20 mouse cellular contexts compared by ENCODE assay signal in genomic region chr7:70047415-70047753, GRCm38 (mm10).
A peak's percentile ranks its signal among the peaks of the same experiment; 100 is the strongest.
DNase-seq lines count a peak whose midpoint lies in the region; ATAC-seq and TF ChIP-seq lines count a peak whose summit lies in the region.
"Had no signal": no experiment of that assay in that cellular context is flagged by ENCODE, and none has a peak within 500 bp of the region (broad histone marks: within the 10 kb centered on the region; RNA-seq: fewer than 3 reads in every experiment).

No protein-coding gene starts in this region.

- H3K27me3 ChIP-seq in forebrain, embryonic 16.5 days (replicated peaks; ENCODE audit: control insufficient read depth, insufficient read depth, low read length) = no peaks in the 10 kb centered on the region
- H3K27me3 ChIP-seq in forebrain, embryonic 13.5 days = no peaks in the 10 kb centered on the region
- no peaks in the 10 kb centered on the region for H3K27me3 ChIP-seq in hindbrain, embryonic 14.5 days (ENCODE audit: control insufficient read depth, insufficient read depth, low read length)
- no peaks in the 10 kb centered on the region for H3K27me3 ChIP-seq in hindbrain, embryonic 12.5 days
- no peaks in the 10 kb centered on the region for H3K27me3 ChIP-seq in midbrain, postnatal 0 days (ENCODE audit: insufficient read depth, low read length)
- no peaks in the 10 kb centered on the region for H3K27me3 ChIP-seq in midbrain, embryonic 10.5 days (ENCODE audit: low read depth, poor library complexity, severe bottlenecking)
- H3K27me3 ChIP-seq: embryonic facial prominence, embryonic 12.5 days; embryonic facial prominence, embryonic 15.5 days; forebrain, embryonic 12.5 days had no signal

- H3K4me1 ChIP-seq in forebrain, embryonic 16.5 days (replicated peaks; ENCODE audit: control insufficient read depth, insufficient read depth, low read length) = peaks cover 4% of the 10 kb centered on the region; the same call in 1 of the 2 replicates
- peaks cover 7% of the 10 kb centered on the region; the same call in 1 of the 2 replicates for H3K4me1 ChIP-seq in forebrain, embryonic 13.5 days
- H3K4me1 ChIP-seq in hindbrain, embryonic 14.5 days (replicated peaks; ENCODE audit: control insufficient read depth, insufficient read depth, low read length) = no peaks in the 10 kb centered on the region
- H3K4me1 ChIP-seq in hindbrain, embryonic 12.5 days = no peaks in the 10 kb centered on the region
- no peaks in the 10 kb centered on the region for H3K4me1 ChIP-seq in midbrain, postnatal 0 days (ENCODE audit: insufficient read depth, low read length)
- peaks cover 10% of the 10 kb centered on the region for H3K4me1 ChIP-seq in midbrain, embryonic 10.5 days
- H3K4me1 ChIP-seq: embryonic facial prominence, embryonic 12.5 days; embryonic facial prominence, embryonic 15.5 days; forebrain, embryonic 12.5 days had no signal

- no peak overlapping the region for H3K4me2 ChIP-seq in forebrain, embryonic 16.5 days (ENCODE audit: low read length)
- H3K4me2 ChIP-seq in forebrain, embryonic 13.5 days = no peak overlapping the region
- no peak overlapping the region for H3K4me2 ChIP-seq in hindbrain, embryonic 14.5 days (replicated peaks)
- H3K4me2 ChIP-seq in hindbrain, embryonic 12.5 days (replicated peaks) = no peak overlapping the region
- H3K4me2 ChIP-seq in midbrain, postnatal 0 days (ENCODE audit: low read depth, low read length, poor library complexity, severe bottlenecking) = no peak overlapping the region
- H3K4me2 ChIP-seq: embryonic facial prominence, embryonic 12.5 days; embryonic facial prominence, embryonic 15.5 days; forebrain, embryonic 12.5 days; heart, embryonic 11.5 days had no signal

- TF ChIP-seq CTCF in midbrain, postnatal 0 days (IDR thresholded peaks at IDR 0.05) = no peak

- no peak overlapping the region for H3K9ac ChIP-seq in forebrain, embryonic 16.5 days (replicated peaks; ENCODE audit: low read depth, low read length)
- H3K9ac ChIP-seq in forebrain, embryonic 13.5 days = no peak overlapping the region
- no peak overlapping the region for H3K9ac ChIP-seq in hindbrain, embryonic 14.5 days
- no peak overlapping the region for H3K9ac ChIP-seq in hindbrain, embryonic 12.5 days
- H3K9ac ChIP-seq in midbrain, postnatal 0 days (replicated peaks; ENCODE audit: low read length, poor library complexity, severe bottlenecking) = no peak overlapping the region
- H3K9ac ChIP-seq: embryonic facial prominence, embryonic 12.5 days; embryonic facial prominence, embryonic 15.5 days; forebrain, embryonic 12.5 days had no signal

- H3K27ac ChIP-seq in forebrain, embryonic 16.5 days (ENCODE audit: low read length) = no peak overlapping the region
- no peak overlapping the region for H3K27ac ChIP-seq in forebrain, embryonic 13.5 days
- H3K27ac ChIP-seq in hindbrain, embryonic 14.5 days = 0 out of 2 replicates have a peak overlapping the region, but pooled peaks have one; percentile 26
- no peak overlapping the region for H3K27ac ChIP-seq in hindbrain, embryonic 12.5 days
- no peak overlapping the region for H3K27ac ChIP-seq in midbrain, postnatal 0 days (ENCODE audit: low read depth, low read length)
- no peak overlapping the region for H3K27ac ChIP-seq in midbrain, embryonic 10.5 days (replicated peaks)
- H3K27ac ChIP-seq: embryonic facial prominence, embryonic 12.5 days; embryonic facial prominence, embryonic 15.5 days; forebrain, embryonic 12.5 days; heart, adult 2 months had no signal

- ATAC-seq in forebrain, embryonic 16.5 days = 0 out of 2 replicates have a peak, but pooled peaks have one; percentile 18
- no peak for ATAC-seq in forebrain, embryonic 13.5 days
- peak; percentile 69; the same call in 1 of the 2 replicates for ATAC-seq in hindbrain, embryonic 14.5 days (ENCODE audit: low FRiP score)
- no peak for ATAC-seq in hindbrain, embryonic 12.5 days (ENCODE audit: low FRiP score)
- peak; percentile 20; the same call in 1 of the 2 replicates for ATAC-seq in midbrain, postnatal 0 days (ENCODE audit: low FRiP score)
- ATAC-seq: activated CD4-positive, CD25-positive, alpha-beta regulatory T cell, adult 4 months; CD4-positive, CD25-positive, alpha-beta regulatory T cell, adult 4 months; intestine, postnatal 0 days had no signal

- no peaks in the 10 kb centered on the region for H3K36me3 ChIP-seq in forebrain, embryonic 16.5 days (ENCODE audit: control insufficient read depth, insufficient read depth)
- H3K36me3 ChIP-seq in forebrain, embryonic 13.5 days (ENCODE audit: poor library complexity, severe bottlenecking) = no peaks in the 10 kb centered on the region
- H3K36me3 ChIP-seq in hindbrain, embryonic 14.5 days (replicated peaks; ENCODE audit: control insufficient read depth, insufficient read depth) = no peaks in the 10 kb centered on the region
- H3K36me3 ChIP-seq in hindbrain, embryonic 12.5 days = no peaks in the 10 kb centered on the region
- H3K36me3 ChIP-seq in midbrain, postnatal 0 days (ENCODE audit: insufficient read depth, low read length) = no peaks in the 10 kb centered on the region
- no peaks in the 10 kb centered on the region for H3K36me3 ChIP-seq in midbrain, embryonic 10.5 days
- H3K36me3 ChIP-seq: embryonic facial prominence, embryonic 12.5 days; embryonic facial prominence, embryonic 15.5 days; forebrain, embryonic 12.5 days had no signal

- no peak for DNase-seq in hindbrain, embryonic 14.5 days (ENCODE audit: low spot score)
- no peak for DNase-seq in midbrain, postnatal 0 days (ENCODE audit: low spot score)
- DNase-seq in midbrain, embryonic 10.5 days (ENCODE audit: low spot score) = no peak
- no peak for DNase-seq in layer of hippocampus, postnatal 36 days
- DNase-seq: cerebellum, adult 11 months; cerebellum, adult 2 months; cerebellum, adult 9-11 months; gastrocnemius, postnatal 25 days; heart, adult 2 months; kidney, adult 2 months had no signal

- WGBS in forebrain, embryonic 16.5 days = 85% methylated on average over 5 of the region's 5 CpGs
- 93% methylated on average over 5 of the region's 5 CpGs for WGBS in forebrain, embryonic 13.5 days
- WGBS in hindbrain, embryonic 14.5 days = 75% methylated on average over 5 of the region's 5 CpGs
- 91% methylated on average over 5 of the region's 5 CpGs for WGBS in hindbrain, embryonic 12.5 days
- WGBS in midbrain, postnatal 0 days = 78% methylated on average over 5 of the region's 5 CpGs
- 90% methylated on average over 5 of the region's 5 CpGs for WGBS in midbrain, embryonic 10.5 days

- no peak overlapping the region for H3K4me3 ChIP-seq in forebrain, embryonic 16.5 days (replicated peaks; ENCODE audit: low read length)
- H3K4me3 ChIP-seq in forebrain, embryonic 13.5 days = no peak overlapping the region
- no peak overlapping the region for H3K4me3 ChIP-seq in hindbrain, embryonic 14.5 days (replicated peaks; ENCODE audit: low read length)
- H3K4me3 ChIP-seq in hindbrain, embryonic 12.5 days = no peak overlapping the region
- H3K4me3 ChIP-seq in midbrain, postnatal 0 days (ENCODE audit: low read depth, low read length) = no peak overlapping the region
- H3K4me3 ChIP-seq in midbrain, embryonic 10.5 days = no peak overlapping the region
- H3K4me3 ChIP-seq: embryonic facial prominence, embryonic 12.5 days; embryonic facial prominence, embryonic 15.5 days; forebrain, embryonic 12.5 days; heart, adult 2 months had no signal

- H3K9me3 ChIP-seq in forebrain, embryonic 16.5 days (ENCODE audit: control insufficient read depth, low read length) = no peaks in the 10 kb centered on the region
- no peaks in the 10 kb centered on the region; the same call in 1 of the 2 replicates for H3K9me3 ChIP-seq in forebrain, embryonic 13.5 days (replicated peaks)
- H3K9me3 ChIP-seq in hindbrain, embryonic 14.5 days (ENCODE audit: control insufficient read depth, low read length) = no peaks in the 10 kb centered on the region
- no peaks in the 10 kb centered on the region for H3K9me3 ChIP-seq in hindbrain, embryonic 12.5 days (replicated peaks)
- H3K9me3 ChIP-seq in midbrain, postnatal 0 days (ENCODE audit: low read length) = no peaks in the 10 kb centered on the region
- H3K9me3 ChIP-seq in midbrain, embryonic 10.5 days (replicated peaks) = no peaks in the 10 kb centered on the region
- H3K9me3 ChIP-seq: embryonic facial prominence, embryonic 12.5 days; embryonic facial prominence, embryonic 15.5 days; forebrain, embryonic 12.5 days had no signal

Comparison
In these comparisons a context has a peak if more than half of its experiments do, and no peak if none do; other contexts are left out.
1. ATAC-seq: peak in forebrain, embryonic 16.5 days (single experiment), hindbrain, embryonic 14.5 days (single experiment) and midbrain, postnatal 0 days (single experiment); none in forebrain, embryonic 13.5 days (single experiment) and hindbrain, embryonic 12.5 days (single experiment).